Mouse (Mus musculus): ENCODE data around the gene Astn2. TPM values are rescaled to one million over a fixed set of nuclear protein-coding genes. Genes with fewer than 3 reads are reported as not detected.

Astn2 gene
- total and polyA plus RNA-seq, 2 experiments: 0.77 to 1.2 TPM

GRCm38 (mm10) chr4:65508101-65508500, 896.3 kb downstream of the Astn2 start:
- Histone ChIP-seq H3K4me1 (ENCODE audit: control insufficient read depth, insufficient read depth, low read length) (no peaks in the 10 kb centered on the region; the same call in 1 of the 2 replicates), H3K4me3 (ENCODE audit: insufficient read depth, low read depth, low read length) (no peak overlapping the region), H3K36me3 (ENCODE audit: control insufficient read depth, insufficient read depth, low read length) (no peaks in the 10 kb centered on the region), H3K9ac (ENCODE audit: low read depth, low read length) (no peak overlapping the region), H3K27me3 (ENCODE audit: control insufficient read depth, insufficient read depth, low read length) (no peaks in the 10 kb centered on the region), H3K79me2 (ENCODE audit: control insufficient read depth, insufficient read depth, low read length) (no peaks in the 10 kb centered on the region), H3K27ac (replicated peaks; ENCODE audit: insufficient read depth, low read depth, low read length) (no peak overlapping the region)
- WGBS: 62% methylated on average over 2 of the region's 2 CpGs
- DNase-seq (ENCODE audit: extremely low read depth, low read depth, low spot score): no peak
- no peak for TF ChIP-seq POLR2A (IDR thresholded peaks at IDR 0.05; ENCODE audit: extremely low read depth, insufficient read depth, low read length)
- TF ChIP-seq CTCF (IDR thresholded peaks at IDR 0.05; ENCODE audit: low read depth, low read length): no peak

- H3K9ac ChIP-seq (ENCODE audit: low read depth, low read length): no peak overlapping the region
- H3K79me2 ChIP-seq (ENCODE audit: control insufficient read depth, insufficient read depth, low read length): no peaks in the 10 kb centered on the region
- H3K4me1 ChIP-seq (ENCODE audit: control insufficient read depth, insufficient read depth, low read length): no peaks in the 10 kb centered on the region; the same call in 1 of the 2 replicates
- TF ChIP-seq CTCF (IDR thresholded peaks at IDR 0.05; ENCODE audit: low read depth, low read length) (no peak), POLR2A (IDR thresholded peaks at IDR 0.05; ENCODE audit: extremely low read depth, insufficient read depth, low read length) (no peak)
- no peaks in the 10 kb centered on the region for H3K36me3 ChIP-seq (ENCODE audit: control insufficient read depth, insufficient read depth, low read length)
- no peak overlapping the region for H3K27ac ChIP-seq (replicated peaks; ENCODE audit: insufficient read depth, low read depth, low read length)
- no peak for DNase-seq (ENCODE audit: extremely low read depth, low read depth, low spot score)
- no peaks in the 10 kb centered on the region for H3K27me3 ChIP-seq (ENCODE audit: control insufficient read depth, insufficient read depth, low read length)
- H3K4me3 ChIP-seq (ENCODE audit: insufficient read depth, low read depth, low read length): no peak overlapping the region
Measured at GRCm38 (mm10) chr4:65506870-65507269, 897.5 kb downstream of the Astn2 start.

- TF ChIP-seq POLR2A (IDR thresholded peaks at IDR 0.05; ENCODE audit: extremely low read depth, insufficient read depth, low read length) (no peak), CTCF (IDR thresholded peaks at IDR 0.05; ENCODE audit: low read depth, low read length) (peak; percentile 85)
- 5% methylated on average over 3 of the region's 3 CpGs for WGBS
- no peak overlapping the region for H3K27ac ChIP-seq (replicated peaks; ENCODE audit: insufficient read depth, low read depth, low read length)
- H3K4me1 ChIP-seq (ENCODE audit: control insufficient read depth, insufficient read depth, low read length): no peaks in the 10 kb centered on the region
- H3K9ac ChIP-seq (ENCODE audit: low read depth, low read length): no peak overlapping the region
- no peaks in the 10 kb centered on the region for H3K36me3 ChIP-seq (ENCODE audit: control insufficient read depth, insufficient read depth, low read length)
- no peak overlapping the region for H3K4me3 ChIP-seq (ENCODE audit: insufficient read depth, low read depth, low read length)
- no peaks in the 10 kb centered on the region for H3K79me2 ChIP-seq (ENCODE audit: control insufficient read depth, insufficient read depth, low read length)
- peak; percentile 70 for DNase-seq (ENCODE audit: extremely low read depth, low read depth, low spot score)
- no peaks in the 10 kb centered on the region for H3K27me3 ChIP-seq (ENCODE audit: control insufficient read depth, insufficient read depth, low read length)
Measured at GRCm38 (mm10) chr4:65496463-65496834, 908.0 kb downstream of the Astn2 start.

- Histone ChIP-seq H3K4me1 (ENCODE audit: control insufficient read depth, insufficient read depth, low read length) (no peaks in the 10 kb centered on the region), H3K27ac (replicated peaks; ENCODE audit: insufficient read depth, low read depth, low read length) (no peak overlapping the region), H3K4me3 (ENCODE audit: insufficient read depth, low read depth, low read length) (no peak overlapping the region), H3K27me3 (ENCODE audit: control insufficient read depth, insufficient read depth, low read length) (no peaks in the 10 kb centered on the region), H3K79me2 (ENCODE audit: control insufficient read depth, insufficient read depth, low read length) (no peaks in the 10 kb centered on the region), H3K36me3 (ENCODE audit: control insufficient read depth, insufficient read depth, low read length) (no peaks in the 10 kb centered on the region), H3K9ac (ENCODE audit: low read depth, low read length) (no peak overlapping the region)
- DNase-seq (ENCODE audit: extremely low read depth, low read depth, low spot score): no peak
- 83% methylated on average over 6 of the region's 6 CpGs for WGBS
- no peak for TF ChIP-seq POLR2A (IDR thresholded peaks at IDR 0.05; ENCODE audit: extremely low read depth, insufficient read depth, low read length)
- no peak for TF ChIP-seq CTCF (IDR thresholded peaks at IDR 0.05; ENCODE audit: low read depth, low read length)
Measured at GRCm38 (mm10) chr4:65495705-65496462, 908.5 kb downstream of the Astn2 start.

GRCm38 (mm10) chr4:65491541-65491940, 912.9 kb downstream of the Astn2 start:
- WGBS: 83% methylated on average over 2 of the region's 2 CpGs
- H3K79me2 ChIP-seq (ENCODE audit: control insufficient read depth, insufficient read depth, low read length): no peaks in the 10 kb centered on the region
- no peaks in the 10 kb centered on the region for H3K4me1 ChIP-seq (ENCODE audit: control insufficient read depth, insufficient read depth, low read length)
- H3K9ac ChIP-seq (ENCODE audit: low read depth, low read length): no peak overlapping the region
- TF ChIP-seq CTCF (IDR thresholded peaks at IDR 0.05; ENCODE audit: low read depth, low read length) (no peak), POLR2A (IDR thresholded peaks at IDR 0.05; ENCODE audit: extremely low read depth, insufficient read depth, low read length) (no peak)
- no peak overlapping the region for H3K4me3 ChIP-seq (ENCODE audit: insufficient read depth, low read depth, low read length)
- H3K27me3 ChIP-seq (ENCODE audit: control insufficient read depth, insufficient read depth, low read length): no peaks in the 10 kb centered on the region
- H3K36me3 ChIP-seq (ENCODE audit: control insufficient read depth, insufficient read depth, low read length): no peaks in the 10 kb centered on the region
- no peak for DNase-seq (ENCODE audit: extremely low read depth, low read depth, low spot score)
- no peak overlapping the region for H3K27ac ChIP-seq (replicated peaks; ENCODE audit: insufficient read depth, low read depth, low read length)

- H3K79me2 ChIP-seq (ENCODE audit: control insufficient read depth, insufficient read depth, low read length): no peaks in the 10 kb centered on the region
- WGBS: 65% methylated on average over 3 of the region's 3 CpGs
- no peak for TF ChIP-seq CTCF (IDR thresholded peaks at IDR 0.05; ENCODE audit: low read depth, low read length)
- no peak for TF ChIP-seq POLR2A (IDR thresholded peaks at IDR 0.05; ENCODE audit: extremely low read depth, insufficient read depth, low read length)
- no peak overlapping the region for H3K4me3 ChIP-seq (ENCODE audit: insufficient read depth, low read depth, low read length)
- no peaks in the 10 kb centered on the region for H3K36me3 ChIP-seq (ENCODE audit: control insufficient read depth, insufficient read depth, low read length)
- no peak for DNase-seq (ENCODE audit: extremely low read depth, low read depth, low spot score)
- no peak overlapping the region for H3K27ac ChIP-seq (replicated peaks; ENCODE audit: insufficient read depth, low read depth, low read length)
- no peaks in the 10 kb centered on the region for H3K4me1 ChIP-seq (ENCODE audit: control insufficient read depth, insufficient read depth, low read length)
- no peak overlapping the region for H3K9ac ChIP-seq (ENCODE audit: low read depth, low read length)
- H3K27me3 ChIP-seq (ENCODE audit: control insufficient read depth, insufficient read depth, low read length): no peaks in the 10 kb centered on the region
Measured at GRCm38 (mm10) chr4:65489711-65490110, 914.7 kb downstream of the Astn2 start.

Measured in liver, adult 2 months (tissue).